Mouse (Mus musculus): Measurements from ENCODE around the gene Plin1. TPM values are rescaled to one million over a fixed set of nuclear protein-coding genes. Genes with fewer than 3 reads are reported as not detected.

The Plin1 gene
- total RNA-seq, 2 experiments from 2014 or later: 5.2 to 10.6 TPM

Other genes starting within 250 kb of the Plin1 start
- not detected for gene Rhcg, start 115.2 kb downstream of the Plin1 start, total RNA-seq (2021)
- under 1 TPM; 0.13 to 0.22 TPM for gene Ticrr, start 72.7 kb downstream of the Plin1 start, total RNA-seq (2021)
- gene Kif7, start 17.2 kb downstream of the Plin1 start, total RNA-seq (2021): 1 to 10 TPM; 1.7 to 1.8 TPM
- gene Pex11a, start 10.2 kb upstream of the Plin1 start, total RNA-seq (2021): 10 to 100 TPM; 13.2 to 15.2 TPM
- gene Wdr93, start 10.3 kb upstream of the Plin1 start, total RNA-seq (2021): under 1 TPM in 1 of 2 experiments, not detected in 1; 0.21 TPM
- not detected for gene Mesp1, start 60.9 kb upstream of the Plin1 start, total RNA-seq (2021)
- gene Mesp2, start 77.8 kb upstream of the Plin1 start, total RNA-seq (2021): under 1 TPM in 1 of 2 experiments, not detected in 1; 0.17 TPM
- gene Anpep, start 128.2 kb upstream of the Plin1 start, total RNA-seq (2021): 10 to 100 TPM; 13.7 to 17.4 TPM
- gene Ap3s2, start 187.7 kb upstream of the Plin1 start, total RNA-seq (2021): 10 to 100 TPM; 19.2 to 21.5 TPM
- gene Arpin, start 202.5 kb upstream of the Plin1 start, total RNA-seq (2021): 10 to 100 TPM; 11.4 to 11.7 TPM

Data from heart, postnatal 25 days (tissue).